Mouse (Mus musculus): ENCODE measurements around the gene Ces1e.
"Not testable (repeated sequence)": the region's sequence is repeated elsewhere in the genome, so short reads cannot be mapped to it uniquely, and the experiment has no call there.

DNA sequence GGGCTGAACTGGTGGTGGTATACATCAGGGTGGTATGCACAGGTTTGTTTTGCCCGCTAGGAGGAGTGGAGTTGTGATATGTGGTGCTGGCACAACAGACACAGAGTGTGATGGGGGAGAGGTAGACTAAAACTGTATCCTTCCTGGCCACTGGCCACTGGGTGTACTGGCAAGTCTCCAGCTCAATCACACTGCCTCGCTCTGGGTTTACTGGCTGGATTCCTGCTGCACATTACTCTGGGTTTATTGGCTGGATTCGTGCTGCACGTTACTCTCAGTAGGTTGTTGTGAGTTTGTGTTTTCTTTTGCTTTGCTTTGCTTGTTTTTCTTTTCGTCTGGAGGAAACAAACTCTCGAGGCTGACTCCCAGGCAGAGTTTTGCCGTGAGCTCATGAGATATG is 30.3 kb downstream of the Ces1e start:
- not testable (repeated sequence) for TF ChIP-seq CTCF (IDR thresholded peaks at IDR 0.05; ENCODE audit: low read depth, low read length); POLR2A (IDR thresholded peaks at IDR 0.05; ENCODE audit: extremely low read depth, insufficient read depth, low read length)
